Mouse (Mus musculus): Measurements from ENCODE around the gene Eno1. TPM values are rescaled to one million over a fixed set of nuclear protein-coding genes. Genes with fewer than 3 reads are reported as not detected.

Gene Eno1
- polyA plus RNA-seq, 1 experiment from 2014 or later, result 1,983 TPM

DNA sequence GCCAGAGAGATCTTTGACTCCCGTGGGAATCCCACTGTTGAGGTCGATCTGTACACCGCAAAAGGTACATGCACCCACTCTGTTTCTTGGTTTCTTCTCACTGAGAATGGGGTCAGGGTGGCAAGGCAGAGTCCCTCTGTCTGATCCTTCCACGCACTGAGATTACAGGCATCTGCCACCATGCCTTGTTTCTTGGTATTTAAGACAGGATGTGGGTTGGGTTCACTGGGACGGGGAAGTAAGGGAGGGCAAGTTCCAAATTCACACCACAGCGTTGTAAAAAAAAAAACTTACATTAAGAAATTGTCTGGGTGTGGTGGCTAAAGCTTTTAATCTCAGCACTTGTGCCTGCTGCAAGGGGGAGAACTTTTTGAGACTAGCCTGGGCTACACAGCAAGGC is 3.0 kb downstream of the Eno1 start:
- DNase-seq (ENCODE audit: low spot score) (no peak), ATAC-seq (ENCODE audit: insufficient read depth, low FRiP score, low TSS enrichment) (no peak)
- peak overlapping the region; percentile 41; the same call in 1 of the 2 replicates for H3K27ac ChIP-seq (ENCODE audit: low read depth, low read length)
- H3K4me2 ChIP-seq (ENCODE audit: low read depth), result peak overlapping the region; percentile 66
- no peak overlapping the region for H3K9ac ChIP-seq (ENCODE audit: low read length)
- no peaks in the 10 kb centered on the region for H3K27me3 ChIP-seq (ENCODE audit: control insufficient read depth, insufficient read depth, low read length)
- no peaks in the 10 kb centered on the region for H3K9me3 ChIP-seq (ENCODE audit: control insufficient read depth, low read length)
- H3K36me3 ChIP-seq (ENCODE audit: control insufficient read depth, insufficient read depth, low read length), result peaks cover 20% of the 10 kb centered on the region
- peak overlapping the region; percentile 87 for H3K4me3 ChIP-seq (ENCODE audit: low read depth, low read length)
- peaks cover 25% of the 10 kb centered on the region for H3K4me1 ChIP-seq (ENCODE audit: control insufficient read depth, insufficient read depth, low read length)
- 22% methylated on average over 6 of the region's 6 CpGs for WGBS

GRCm38 (mm10) chr4:150239951-150240368 is 3.4 kb downstream of the Eno1 start:
- Histone ChIP-seq H3K4me3 (ENCODE audit: low read depth, low read length) (peak overlapping the region; percentile 87), H3K27me3 (ENCODE audit: control insufficient read depth, insufficient read depth, low read length) (no peaks in the 10 kb centered on the region), H3K9me3 (ENCODE audit: control insufficient read depth, low read length) (no peaks in the 10 kb centered on the region), H3K4me2 (ENCODE audit: low read depth) (peak overlapping the region; percentile 66), H3K4me1 (ENCODE audit: control insufficient read depth, insufficient read depth, low read length) (peaks cover 24% of the 10 kb centered on the region), H3K9ac (ENCODE audit: low read length) (no peak overlapping the region), H3K27ac (ENCODE audit: low read depth, low read length) (peak overlapping the region; percentile 41; the same call in 1 of the 2 replicates), H3K36me3 (ENCODE audit: control insufficient read depth, insufficient read depth, low read length) (peaks cover 24% of the 10 kb centered on the region)
- ATAC-seq (ENCODE audit: insufficient read depth, low FRiP score, low TSS enrichment), result no peak
- 2% methylated on average over 6 of the region's 6 CpGs for WGBS
- peak; percentile 80 for DNase-seq (ENCODE audit: low spot score)

DNA sequence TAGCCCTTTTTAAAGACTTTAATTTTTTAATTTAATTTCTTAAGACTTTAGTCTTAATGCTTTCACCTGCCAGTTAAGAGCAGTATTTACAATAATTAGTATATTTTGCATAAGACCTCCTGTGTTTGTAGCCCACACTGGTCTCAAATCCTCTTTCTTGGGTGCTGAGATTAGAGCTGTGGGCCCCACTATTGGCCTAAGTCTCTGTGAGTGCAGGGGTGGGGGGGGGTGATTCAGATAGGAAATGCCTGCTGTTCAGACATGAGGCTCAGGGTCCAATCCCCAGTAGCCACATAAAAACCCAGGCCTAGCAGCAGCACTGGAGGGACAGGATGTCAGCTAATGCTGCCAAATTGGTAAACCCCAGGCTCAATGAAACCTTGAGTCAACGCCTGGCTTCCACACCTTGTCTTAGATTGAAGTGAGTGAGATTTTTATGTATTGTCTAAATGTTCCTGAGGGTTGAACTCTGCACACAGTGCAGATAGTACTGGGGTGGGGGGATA is 3.9 kb downstream of the Eno1 start:
- H3K36me3 ChIP-seq (ENCODE audit: control insufficient read depth, insufficient read depth, low read length), result peaks cover 24% of the 10 kb centered on the region
- H3K4me1 ChIP-seq (ENCODE audit: control insufficient read depth, insufficient read depth, low read length), result peaks cover 20% of the 10 kb centered on the region
- no peak for ATAC-seq (ENCODE audit: insufficient read depth, low FRiP score, low TSS enrichment)
- DNase-seq (ENCODE audit: low spot score), result no peak
- no peak overlapping the region; the same call in 1 of the 2 replicates for H3K27ac ChIP-seq (ENCODE audit: low read depth, low read length)
- H3K4me2 ChIP-seq (ENCODE audit: low read depth), result no peak overlapping the region
- H3K4me3 ChIP-seq (ENCODE audit: low read depth, low read length), result no peak overlapping the region
- H3K9ac ChIP-seq (ENCODE audit: low read length), result no peak overlapping the region
- H3K9me3 ChIP-seq (ENCODE audit: control insufficient read depth, low read length), result no peaks in the 10 kb centered on the region
- WGBS, result 76% methylated on average over 1 of the region's 1 CpGs
- H3K27me3 ChIP-seq (ENCODE audit: control insufficient read depth, insufficient read depth, low read length), result no peaks in the 10 kb centered on the region

GRCm38 (mm10) chr4:150241708-150242107 is 5.2 kb downstream of the Eno1 start:
- no peak for ATAC-seq (ENCODE audit: insufficient read depth, low FRiP score, low TSS enrichment)
- Histone ChIP-seq H3K36me3 (ENCODE audit: control insufficient read depth, insufficient read depth, low read length) (peaks cover 29% of the 10 kb centered on the region), H3K27me3 (ENCODE audit: control insufficient read depth, insufficient read depth, low read length) (no peaks in the 10 kb centered on the region), H3K4me3 (ENCODE audit: low read depth, low read length) (no peak overlapping the region), H3K4me2 (ENCODE audit: low read depth) (no peak overlapping the region), H3K27ac (ENCODE audit: low read depth, low read length) (no peak overlapping the region), H3K9ac (ENCODE audit: low read length) (no peak overlapping the region), H3K9me3 (ENCODE audit: control insufficient read depth, low read length) (no peaks in the 10 kb centered on the region), H3K4me1 (ENCODE audit: control insufficient read depth, insufficient read depth, low read length) (peaks cover 19% of the 10 kb centered on the region)
- WGBS, result 80% methylated on average over 4 of the region's 4 CpGs
- DNase-seq (ENCODE audit: low spot score), result no peak

DNA sequence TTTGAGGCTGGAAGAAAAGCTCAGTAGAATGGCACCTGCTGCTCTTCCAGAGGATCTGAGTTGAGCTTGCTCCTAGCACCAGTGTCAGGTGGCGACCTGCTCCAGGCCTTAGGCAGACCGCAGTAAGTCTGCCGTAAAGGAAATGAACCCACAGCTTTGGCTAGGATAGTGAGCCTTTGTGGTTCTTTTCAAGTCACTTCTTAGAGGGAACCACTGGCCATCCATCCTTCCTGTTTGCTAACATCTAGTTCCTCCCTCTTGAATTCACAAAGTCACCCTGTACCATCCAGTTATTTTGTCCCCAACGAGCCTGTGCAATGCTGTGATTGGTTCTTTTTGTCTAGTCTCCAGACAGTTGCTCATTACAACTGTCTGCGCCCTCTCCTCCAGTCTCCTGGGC is 6.2 kb downstream of the Eno1 start:
- Histone ChIP-seq H3K27ac (ENCODE audit: low read depth, low read length) (no peak overlapping the region), H3K9me3 (ENCODE audit: control insufficient read depth, low read length) (no peaks in the 10 kb centered on the region), H3K27me3 (ENCODE audit: control insufficient read depth, insufficient read depth, low read length) (no peaks in the 10 kb centered on the region), H3K4me1 (ENCODE audit: control insufficient read depth, insufficient read depth, low read length) (peaks cover 19% of the 10 kb centered on the region), H3K4me3 (ENCODE audit: low read depth, low read length) (no peak overlapping the region), H3K9ac (ENCODE audit: low read length) (no peak overlapping the region), H3K4me2 (ENCODE audit: low read depth) (no peak overlapping the region), H3K36me3 (ENCODE audit: control insufficient read depth, insufficient read depth, low read length) (peaks cover 34% of the 10 kb centered on the region)
- 85% methylated on average over 5 of the region's 5 CpGs for WGBS
- no peak for DNase-seq (ENCODE audit: low spot score)
- ATAC-seq (ENCODE audit: insufficient read depth, low FRiP score, low TSS enrichment), result no peak

GRCm38 (mm10) chr4:150245876-150246275 is 9.4 kb downstream of the Eno1 start:
- Histone ChIP-seq H3K4me3 (ENCODE audit: low read depth, low read length) (no peak overlapping the region), H3K27me3 (ENCODE audit: control insufficient read depth, insufficient read depth, low read length) (no peaks in the 10 kb centered on the region), H3K4me2 (ENCODE audit: low read depth) (no peak overlapping the region), H3K9me3 (ENCODE audit: control insufficient read depth, low read length) (no peaks in the 10 kb centered on the region), H3K9ac (ENCODE audit: low read length) (no peak overlapping the region), H3K27ac (ENCODE audit: low read depth, low read length) (no peak overlapping the region), H3K36me3 (ENCODE audit: control insufficient read depth, insufficient read depth, low read length) (peaks cover 44% of the 10 kb centered on the region), H3K4me1 (ENCODE audit: control insufficient read depth, insufficient read depth, low read length) (0 out of 2 replicates have a peak, but pooled peaks cover 3% of the 10 kb centered on the region)
- ATAC-seq (ENCODE audit: insufficient read depth, low FRiP score, low TSS enrichment), result no peak
- 73% methylated on average over 2 of the region's 2 CpGs for WGBS
- DNase-seq (ENCODE audit: low spot score), result no peak

- no peaks in the 10 kb centered on the region for H3K9me3 ChIP-seq (ENCODE audit: control insufficient read depth, low read length)
- H3K27me3 ChIP-seq (ENCODE audit: control insufficient read depth, insufficient read depth, low read length), result no peaks in the 10 kb centered on the region
- ATAC-seq (ENCODE audit: insufficient read depth, low FRiP score, low TSS enrichment), result peak; percentile 22; the same call in 1 of the 2 replicates
- H3K4me3 ChIP-seq (ENCODE audit: low read depth, low read length), result no peak overlapping the region
- H3K27ac ChIP-seq (ENCODE audit: low read depth, low read length), result no peak overlapping the region
- 67% methylated on average over 5 of the region's 5 CpGs for WGBS
- DNase-seq (ENCODE audit: low spot score), result peak; percentile 73
- peaks cover 28% of the 10 kb centered on the region for H3K36me3 ChIP-seq (ENCODE audit: control insufficient read depth, insufficient read depth, low read length)
- H3K9ac ChIP-seq (ENCODE audit: low read length), result no peak overlapping the region
- H3K4me1 ChIP-seq (ENCODE audit: control insufficient read depth, insufficient read depth, low read length), result no peaks in the 10 kb centered on the region
- H3K4me2 ChIP-seq (ENCODE audit: low read depth), result no peak overlapping the region
These were observed 11.5 kb downstream of the Eno1 start for GRCm38 (mm10) chr4:150248009-150248408.

GRCm38 (mm10) chr4:150248917-150249316 is 12.4 kb downstream of the Eno1 start:
- Histone ChIP-seq H3K9me3 (ENCODE audit: control insufficient read depth, low read length) (no peaks in the 10 kb centered on the region), H3K4me1 (ENCODE audit: control insufficient read depth, insufficient read depth, low read length) (no peaks in the 10 kb centered on the region), H3K27me3 (ENCODE audit: control insufficient read depth, insufficient read depth, low read length) (no peaks in the 10 kb centered on the region), H3K9ac (ENCODE audit: low read length) (no peak overlapping the region), H3K36me3 (ENCODE audit: control insufficient read depth, insufficient read depth, low read length) (peaks cover 28% of the 10 kb centered on the region), H3K27ac (ENCODE audit: low read depth, low read length) (no peak overlapping the region), H3K4me3 (ENCODE audit: low read depth, low read length) (no peak overlapping the region), H3K4me2 (ENCODE audit: low read depth) (no peak overlapping the region)
- ATAC-seq (ENCODE audit: insufficient read depth, low FRiP score, low TSS enrichment) (no peak), DNase-seq (ENCODE audit: low spot score) (no peak)
- 82% methylated on average over 5 of the region's 5 CpGs for WGBS

DNA sequence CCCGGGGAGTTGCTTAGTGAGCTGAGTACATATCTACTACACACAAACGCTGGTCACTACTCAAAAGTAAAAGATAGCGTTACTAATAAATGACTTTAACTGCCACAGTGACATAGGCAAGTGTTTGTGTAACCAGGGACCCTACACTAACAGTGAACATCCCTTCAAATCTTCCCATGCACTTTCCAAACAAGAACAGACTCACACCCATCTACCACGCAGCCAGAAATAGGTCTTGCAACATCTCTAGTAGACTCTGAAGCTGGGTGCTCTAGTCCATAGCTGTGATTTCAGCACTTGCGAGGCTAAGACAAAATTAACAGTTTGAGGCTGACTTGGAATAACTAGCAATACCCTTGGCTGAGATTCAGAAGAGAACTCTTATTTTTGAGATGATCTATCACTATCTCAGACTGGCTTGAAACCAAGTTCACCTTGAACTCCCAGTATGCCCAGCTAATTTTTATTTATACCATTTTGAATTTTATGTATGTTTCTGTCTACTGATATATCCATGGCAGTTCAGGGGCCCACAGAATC is 13.3 kb downstream of the Eno1 start:
- Histone ChIP-seq H3K9ac (ENCODE audit: low read length) (no peak overlapping the region), H3K9me3 (ENCODE audit: control insufficient read depth, low read length) (no peaks in the 10 kb centered on the region), H3K4me2 (ENCODE audit: low read depth) (no peak overlapping the region), H3K27ac (ENCODE audit: low read depth, low read length) (no peak overlapping the region), H3K4me1 (ENCODE audit: control insufficient read depth, insufficient read depth, low read length) (no peaks in the 10 kb centered on the region), H3K36me3 (ENCODE audit: control insufficient read depth, insufficient read depth, low read length) (peaks cover 24% of the 10 kb centered on the region), H3K4me3 (ENCODE audit: low read depth, low read length) (no peak overlapping the region), H3K27me3 (ENCODE audit: control insufficient read depth, insufficient read depth, low read length) (no peaks in the 10 kb centered on the region)
- no peak for ATAC-seq (ENCODE audit: insufficient read depth, low FRiP score, low TSS enrichment)
- 79% methylated on average over 5 of the region's 5 CpGs for WGBS
- no peak for DNase-seq (ENCODE audit: low spot score)
